Mouse (Mus musculus) intestine, postnatal 0 days (tissue): ENCODE measurements at regions not wholly inside any gene's neighbourhood (a gene's known extent, or its start where the extent isn't known, plus 50 kb on each side); places are given as distances from the start of the nearest gene placed in this dataset.

Experiments used
- ATAC-seq: fragments of 200-750 bp; cut with Nextera tagmentation; 2 replicates; pipeline ENCODE4 v1.8.0; 2017; ENCODE audit warnings: mild to moderate bottlenecking, moderate TSS enrichment, moderate library complexity
- H3K27ac ChIP-seq: fragments of 300-500 bp; sonication (generic); 2 replicates; pipeline ENCODE4 v1.5.1; 2014; ENCODE audit warnings: mild to moderate bottlenecking, low read depth, low read length, moderate library complexity
- H3K27me3 ChIP-seq: fragments of 300-500 bp; sonication (generic); replicated peaks from 2 replicates; pipeline ENCODE4 v1.6.1; 2014; ENCODE audit warnings: low read length, mixed read lengths; ENCODE audit not compliant: control insufficient read depth, insufficient read depth
- H3K36me3 ChIP-seq: fragments of 300-500 bp; sonication (generic); 2 replicates; pipeline ENCODE4 v1.6.1; 2014; ENCODE audit warnings: mild to moderate bottlenecking, moderate library complexity; ENCODE audit not compliant: control insufficient read depth, insufficient read depth
- H3K4me1 ChIP-seq: fragments of 300-500 bp; sonication (generic); replicated peaks from 2 replicates; pipeline ENCODE4 v1.6.1; 2014; ENCODE audit warnings: antibody characterized with exemption, low read length, mixed read lengths; ENCODE audit not compliant: control insufficient read depth, insufficient read depth
- H3K4me2 ChIP-seq: fragments of 300-500 bp; sonication (generic); replicated peaks from 2 replicates; pipeline ENCODE4 v1.6.1; 2014; ENCODE audit warnings: low read depth, mild to moderate bottlenecking, moderate library complexity
- H3K4me3 ChIP-seq: fragments of 300-500 bp; sonication (generic); 2 replicates; pipeline ENCODE4 v1.5.1; 2014; ENCODE audit warnings: low read depth, low read length
- H3K9ac ChIP-seq: fragments of 300-500 bp; sonication (generic); 2 replicates; pipeline ENCODE4 v1.6.1; 2014; ENCODE audit warnings: mild to moderate bottlenecking, low read depth, low read length
- H3K9me3 ChIP-seq: fragments of 300-500 bp; sonication (generic); 2 replicates; pipeline ENCODE4 v1.6.1; 2016; ENCODE audit warnings: mixed run types; ENCODE audit not compliant: control insufficient read depth
- CTCF ChIP-seq: sonication (generic); IDR thresholded peaks from 2 replicates; pipeline ENCODE4 v1.5.1; 2016; ENCODE audit warnings: low read depth, mild to moderate bottlenecking, control low read depth, antibody characterized with exemption, moderate library complexity
- WGBS: fragments of 180-500 bp; shearing (Covaris S2); extraction: QIAGEN DNeasy Blood & Tissue Kit; methylation state at CpG from one replicate; pipeline ENCODE4 v1.1.7; 2014; 5-methylcytosine and 5-hydroxymethylcytosine counted together

DNA sequence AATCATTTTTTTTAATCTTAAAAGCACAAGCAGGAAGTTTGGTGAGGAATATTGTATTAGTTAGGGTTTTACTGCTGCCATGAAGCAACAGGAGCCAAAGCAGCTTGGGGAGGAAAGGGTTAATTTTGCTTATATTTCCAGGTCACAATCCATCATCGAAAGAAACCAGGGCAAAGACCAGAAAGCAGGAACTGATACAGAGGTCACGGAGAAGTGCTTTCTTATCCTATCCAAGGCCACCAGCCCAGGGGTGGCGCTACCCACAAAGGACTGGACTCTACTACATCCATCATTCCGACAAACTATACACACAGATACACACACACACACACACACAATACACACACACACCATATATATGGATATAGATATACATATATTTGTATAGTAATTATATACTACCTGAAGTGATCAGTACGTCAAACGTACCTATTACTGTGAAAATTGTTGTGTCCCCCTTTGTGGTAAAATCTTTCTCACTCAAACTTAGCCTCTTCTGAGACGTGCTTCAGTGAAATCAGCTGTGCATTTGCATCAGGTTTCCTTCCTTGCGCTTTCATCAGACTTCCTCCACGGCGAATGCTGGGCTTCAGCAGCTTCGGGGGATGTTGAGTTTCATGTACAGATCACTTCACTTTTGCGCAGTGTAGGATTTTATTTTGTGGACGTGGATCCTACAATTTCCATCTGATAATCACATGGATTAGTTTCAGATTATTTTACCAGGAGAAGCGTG is 148.6 kb upstream of the 4930583I09Rik start:
- no peak for ATAC-seq
- Histone ChIP-seq H3K9ac (no peak overlapping the region), H3K4me2 (no peak overlapping the region), H3K27me3 (no peaks in the 10 kb centered on the region), H3K4me3 (no peak overlapping the region), H3K4me1 (no peaks in the 10 kb centered on the region), H3K36me3 (no peaks in the 10 kb centered on the region), H3K9me3 (no peaks in the 10 kb centered on the region), H3K27ac (no peak overlapping the region)
- WGBS: 65% methylated on average over 14 of the region's 14 CpGs
- TF ChIP-seq CTCF: no peak

GRCm38 (mm10) chr17:64983480-64983879 is 147.6 kb upstream of the 4930583I09Rik start:
- no peak overlapping the region for H3K27ac ChIP-seq
- no peak overlapping the region for H3K4me3 ChIP-seq
- H3K9me3 ChIP-seq: no peaks in the 10 kb centered on the region
- 82% methylated on average over 2 of the region's 2 CpGs for WGBS
- no peaks in the 10 kb centered on the region for H3K36me3 ChIP-seq
- no peak overlapping the region for H3K9ac ChIP-seq
- no peaks in the 10 kb centered on the region for H3K27me3 ChIP-seq
- no peak for ATAC-seq
- H3K4me1 ChIP-seq: no peaks in the 10 kb centered on the region
- no peak overlapping the region for H3K4me2 ChIP-seq
- TF ChIP-seq CTCF: no peak

GRCm38 (mm10) chr17:64964153-64964552 is 128.3 kb upstream of the 4930583I09Rik start:
- Histone ChIP-seq H3K36me3 (no peaks in the 10 kb centered on the region), H3K4me3 (no peak overlapping the region), H3K27me3 (no peaks in the 10 kb centered on the region), H3K4me1 (no peaks in the 10 kb centered on the region), H3K27ac (no peak overlapping the region), H3K9ac (no peak overlapping the region), H3K4me2 (no peak overlapping the region), H3K9me3 (no peaks in the 10 kb centered on the region)
- TF ChIP-seq CTCF: no peak
- ATAC-seq: peak; percentile 68
- 71% methylated on average over 4 of the region's 4 CpGs for WGBS

- H3K36me3 ChIP-seq: no peaks in the 10 kb centered on the region
- no peaks in the 10 kb centered on the region for H3K4me1 ChIP-seq
- H3K9me3 ChIP-seq: no peaks in the 10 kb centered on the region
- H3K4me3 ChIP-seq: no peak overlapping the region
- TF ChIP-seq CTCF: no peak
- no peak overlapping the region for H3K27ac ChIP-seq
- no peak overlapping the region for H3K4me2 ChIP-seq
- peak; percentile 71 for ATAC-seq
- H3K9ac ChIP-seq: no peak overlapping the region
- 33% methylated on average over 2 of the region's 2 CpGs for WGBS
- no peaks in the 10 kb centered on the region for H3K27me3 ChIP-seq
Observed at GRCm38 (mm10) chr17:64961887-64962286, 126.0 kb upstream of the 4930583I09Rik start.

GRCm38 (mm10) chr17:64957495-64957894 is 121.6 kb upstream of the 4930583I09Rik start:
- no peak for ATAC-seq
- 43% methylated on average over 9 of the region's 9 CpGs for WGBS
- Histone ChIP-seq H3K4me1 (no peaks in the 10 kb centered on the region), H3K36me3 (no peaks in the 10 kb centered on the region), H3K9me3 (no peaks in the 10 kb centered on the region), H3K27ac (no peak overlapping the region), H3K4me2 (no peak overlapping the region), H3K27me3 (no peaks in the 10 kb centered on the region), H3K4me3 (no peak overlapping the region), H3K9ac (no peak overlapping the region)
- TF ChIP-seq CTCF: no peak

GRCm38 (mm10) chr17:64956506-64956905 is 120.6 kb upstream of the 4930583I09Rik start:
- Histone ChIP-seq H3K27me3 (no peaks in the 10 kb centered on the region), H3K27ac (no peak overlapping the region), H3K4me3 (no peak overlapping the region), H3K4me2 (no peak overlapping the region), H3K9ac (no peak overlapping the region), H3K4me1 (no peaks in the 10 kb centered on the region), H3K36me3 (no peaks in the 10 kb centered on the region), H3K9me3 (no peaks in the 10 kb centered on the region)
- 88% methylated on average over 7 of the region's 7 CpGs for WGBS
- no peak for TF ChIP-seq CTCF
- no peak for ATAC-seq
